Mouse (Mus musculus) megakaryocyte, embryonic 14.5 days (primary cell): ENCODE data around the gene Irs2. TPM values are rescaled to one million over a fixed set of nuclear protein-coding genes. Genes with fewer than 3 reads are reported as not detected.

Experiments used
- H3K27me3 ChIP-seq: replicated peaks from 2 replicates; pipeline ENCODE3; 2012; ENCODE audit warnings: inconsistent platforms
- H3K36me3 ChIP-seq: replicated peaks from 2 replicates; pipeline ENCODE3; 2012; ENCODE audit warnings: low read length, inconsistent platforms, mixed read lengths
- H3K4me1 ChIP-seq: 2 replicates; pipeline ENCODE4 v1.6.1; 2012; ENCODE audit warnings: inconsistent platforms
- H3K4me3 ChIP-seq: replicated peaks from 2 replicates; pipeline ENCODE3; 2012; ENCODE audit warnings: moderate library complexity, mild to moderate bottlenecking, inconsistent platforms
- H3K9me3 ChIP-seq: 2 replicates; pipeline ENCODE4 v1.6.1; 2012; ENCODE audit warnings: inconsistent platforms
- FLI1 ChIP-seq: IDR thresholded peaks from 2 replicates; pipeline ENCODE4 v1.6.1; 2012; ENCODE audit warnings: low read length, inconsistent platforms, mixed read lengths
- GATA1 ChIP-seq: IDR thresholded peaks from 3 replicates; pipeline ENCODE4 v1.6.1; 2012; ENCODE audit warnings: mixed read lengths, low read length, inconsistent platforms, borderline replicate concordance
- polyA plus RNA-seq: library from polyadenylated mRNA; stranded (reverse); fragments of >175 nt; gene quantifications from 2 replicates; pipeline ENCODE4 v1.2.3, GENCODE M21; 2012; ENCODE audit warnings: low replicate concordance; ENCODE audit not compliant: insufficient read depth

The Irs2 gene
- polyA plus RNA-seq, 1 experiment, result 77.5 TPM

DNA sequence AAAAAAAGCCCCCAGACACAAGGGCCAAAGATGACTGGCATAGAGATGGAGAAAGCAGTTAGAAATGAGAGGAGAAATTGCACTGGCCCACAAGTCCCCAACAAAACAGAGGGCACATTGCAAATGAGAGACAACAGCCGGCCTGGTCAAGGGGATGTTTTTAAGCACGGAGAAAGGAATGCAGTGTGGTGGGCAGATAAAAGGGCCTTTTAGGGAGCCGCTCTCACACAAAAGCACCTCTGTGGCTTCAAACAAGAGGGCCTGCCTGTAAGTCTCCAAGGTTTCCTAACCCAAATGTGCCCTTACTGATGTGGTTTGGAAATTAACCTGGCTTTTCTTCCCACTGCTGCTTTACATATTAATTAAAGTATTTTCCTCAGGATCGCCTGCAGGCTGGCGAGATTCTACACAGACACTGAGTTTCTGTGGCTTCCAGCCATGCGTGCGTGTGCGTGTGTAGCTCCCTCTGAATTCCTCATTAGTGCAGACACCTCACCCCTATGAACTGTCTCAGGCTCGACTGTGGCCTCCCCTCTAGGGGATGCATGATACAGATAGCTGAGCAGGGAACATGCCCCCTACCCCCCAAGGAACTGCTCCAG lies 35.3 kb downstream of the Irs2 start:
- peaks cover 43% of the 10 kb centered on the region for H3K27me3 ChIP-seq
- TF ChIP-seq GATA1 (no peak), FLI1 (no peak)
- H3K36me3 ChIP-seq, result no peaks in the 10 kb centered on the region
- no peaks in the 10 kb centered on the region for H3K9me3 ChIP-seq
- H3K4me1 ChIP-seq, result peaks cover 44% of the 10 kb centered on the region
- H3K4me3 ChIP-seq, result no peak overlapping the region

DNA sequence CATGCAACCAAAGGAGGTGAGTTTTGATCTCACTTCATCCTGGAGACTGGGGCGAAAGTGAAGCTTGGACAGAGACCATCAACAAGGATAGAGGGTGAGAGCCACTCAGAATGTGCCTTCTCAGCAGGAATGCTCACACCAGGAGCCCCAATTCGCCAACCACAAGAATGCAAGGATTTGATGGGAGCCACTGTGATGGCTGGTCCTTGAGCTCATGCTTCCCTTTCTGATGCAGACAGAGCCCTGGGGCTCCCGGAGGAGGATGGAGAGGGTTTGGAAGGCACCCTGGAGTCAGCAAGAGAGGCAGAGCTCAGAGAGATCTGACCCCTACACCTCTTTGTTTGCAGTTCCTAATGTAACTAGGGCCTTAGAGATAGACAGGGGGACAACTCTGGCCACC lies 36.3 kb downstream of the Irs2 start:
- TF ChIP-seq GATA1 (no peak), FLI1 (no peak)
- H3K4me1 ChIP-seq, result peaks cover 43% of the 10 kb centered on the region
- H3K27me3 ChIP-seq, result peaks cover 44% of the 10 kb centered on the region
- no peaks in the 10 kb centered on the region for H3K36me3 ChIP-seq
- H3K4me3 ChIP-seq, result no peak overlapping the region
- H3K9me3 ChIP-seq, result no peaks in the 10 kb centered on the region

DNA sequence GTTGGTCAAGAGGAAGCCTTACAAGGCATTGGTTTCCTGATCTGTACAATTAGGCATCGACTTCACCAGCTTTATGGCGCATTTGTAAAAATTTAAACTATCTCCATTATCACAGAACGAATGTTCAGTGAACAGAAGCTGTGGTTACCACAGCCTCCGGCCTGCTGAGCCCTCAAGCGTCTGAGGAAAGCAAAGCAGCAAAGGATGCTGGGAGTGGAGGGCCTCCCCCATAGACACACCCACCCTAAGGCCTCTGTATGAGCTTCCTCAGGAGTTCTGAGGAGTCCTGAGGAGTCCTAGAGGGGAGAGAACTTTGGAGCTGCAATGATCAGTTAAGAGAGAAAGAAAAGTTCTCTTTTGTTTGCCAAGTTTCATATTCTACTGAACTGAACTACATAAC lies 36.7 kb downstream of the Irs2 start:
- Histone ChIP-seq H3K4me3 (no peak overlapping the region), H3K9me3 (no peaks in the 10 kb centered on the region), H3K36me3 (no peaks in the 10 kb centered on the region), H3K27me3 (peaks cover 46% of the 10 kb centered on the region), H3K4me1 (peaks cover 44% of the 10 kb centered on the region)
- TF ChIP-seq FLI1 (no peak), GATA1 (no peak)

DNA sequence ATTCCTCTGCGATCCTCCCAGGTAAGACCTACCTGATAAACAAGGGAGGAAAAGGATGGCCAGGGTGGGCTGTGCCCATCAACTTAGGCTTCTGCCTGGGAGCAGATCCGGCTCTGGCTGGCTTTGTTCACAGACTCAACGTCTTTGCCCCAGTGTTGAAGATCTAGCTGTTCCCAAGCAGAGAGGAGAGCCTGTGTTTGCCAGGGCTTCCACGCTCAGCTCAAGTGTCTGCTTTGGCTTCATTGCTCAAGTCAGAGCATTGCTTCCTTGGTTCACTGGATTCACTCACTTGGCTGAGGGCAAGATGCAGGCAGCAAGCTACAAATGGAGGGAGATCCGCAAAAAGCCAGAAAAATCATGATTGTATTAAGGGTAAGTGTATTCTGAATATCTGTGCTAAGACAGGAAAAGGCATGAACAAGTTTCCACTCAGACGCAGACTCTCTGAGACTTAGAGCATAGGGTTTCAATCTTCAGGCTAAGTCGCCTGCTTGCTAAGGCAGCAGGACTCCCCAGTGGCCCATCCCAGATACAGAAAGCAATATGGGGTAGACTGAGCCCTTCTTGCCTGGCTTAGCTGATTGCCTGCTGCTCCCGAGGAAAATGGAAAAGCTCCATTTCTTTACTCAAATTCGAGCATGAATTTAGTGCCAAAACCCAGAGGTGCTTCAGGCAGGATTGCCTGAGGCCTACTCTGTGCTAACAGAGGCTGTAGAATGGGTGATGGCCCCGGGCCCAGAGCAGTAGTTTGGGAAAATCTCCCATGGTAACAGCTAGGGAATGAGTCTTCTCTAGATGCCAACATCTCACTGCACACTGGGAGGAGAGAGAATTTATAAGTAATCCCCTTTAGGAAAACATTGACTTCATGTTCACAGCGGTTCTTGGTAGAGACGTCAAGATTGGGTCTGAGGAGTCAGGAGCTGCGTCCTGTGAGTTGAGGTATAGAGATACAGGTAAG lies 37.5 kb downstream of the Irs2 start:
- H3K36me3 ChIP-seq, result no peaks in the 10 kb centered on the region
- peaks cover 45% of the 10 kb centered on the region for H3K27me3 ChIP-seq
- H3K9me3 ChIP-seq, result no peaks in the 10 kb centered on the region
- TF ChIP-seq GATA1 (no peak), FLI1 (no peak)
- no peak overlapping the region for H3K4me3 ChIP-seq
- H3K4me1 ChIP-seq, result peaks cover 48% of the 10 kb centered on the region

DNA sequence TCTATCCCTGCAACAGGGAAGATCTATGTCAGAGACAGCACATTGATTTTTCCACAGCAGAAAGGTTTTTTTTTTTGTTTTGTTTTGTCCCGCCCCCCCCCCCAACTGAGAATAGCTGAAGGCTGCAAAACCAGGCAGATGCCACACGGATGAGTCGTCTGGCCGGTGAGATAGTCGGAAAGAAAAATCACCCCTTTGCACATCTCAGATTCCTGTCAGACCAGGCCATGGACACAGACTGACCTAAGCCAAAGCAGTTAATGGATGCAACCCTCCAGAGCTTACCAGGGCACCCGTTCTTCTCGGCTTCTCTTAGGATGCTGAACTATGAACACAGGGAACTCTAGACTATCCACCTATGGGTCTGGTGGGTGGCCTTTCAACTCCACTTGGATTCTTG lies 39.6 kb downstream of the Irs2 start:
- no peak for TF ChIP-seq FLI1
- TF ChIP-seq GATA1, result no peak
- Histone ChIP-seq H3K36me3 (no peaks in the 10 kb centered on the region), H3K9me3 (no peaks in the 10 kb centered on the region), H3K4me1 (peaks cover 58% of the 10 kb centered on the region), H3K4me3 (no peak overlapping the region), H3K27me3 (peaks cover 55% of the 10 kb centered on the region)

GRCm38 (mm10) chr8:10965401-10966117 lies 42.7 kb downstream of the Irs2 start:
- Histone ChIP-seq H3K4me3 (no peak overlapping the region), H3K27me3 (peaks cover 66% of the 10 kb centered on the region), H3K9me3 (no peaks in the 10 kb centered on the region), H3K36me3 (no peaks in the 10 kb centered on the region), H3K4me1 (peaks cover 48% of the 10 kb centered on the region)
- TF ChIP-seq FLI1 (no peak), GATA1 (no peak)

GRCm38 (mm10) chr8:10964511-10965099 lies 43.7 kb downstream of the Irs2 start:
- Histone ChIP-seq H3K36me3 (no peaks in the 10 kb centered on the region), H3K4me1 (peaks cover 49% of the 10 kb centered on the region), H3K27me3 (peaks cover 71% of the 10 kb centered on the region), H3K4me3 (no peak overlapping the region), H3K9me3 (no peaks in the 10 kb centered on the region)
- TF ChIP-seq GATA1 (no peak), FLI1 (no peak)

DNA sequence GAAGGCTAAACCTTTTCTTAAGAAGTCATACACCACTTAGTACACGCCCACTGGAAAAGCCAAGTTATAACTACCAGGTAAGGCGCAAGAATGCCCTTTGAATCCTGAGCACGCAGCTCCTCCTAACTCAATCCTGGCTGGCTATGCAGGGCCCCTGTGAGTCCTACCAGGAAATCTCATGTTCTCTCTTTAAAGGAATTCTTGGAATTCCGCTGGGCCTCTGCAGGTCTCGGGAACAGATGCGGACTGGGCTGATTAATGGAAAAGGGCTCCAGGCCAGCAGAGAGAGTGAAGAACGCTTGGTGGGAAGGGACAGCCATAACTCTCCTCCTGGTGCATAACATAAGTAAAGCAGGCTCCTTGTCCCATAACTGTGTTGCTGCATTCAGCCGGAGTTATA lies 46.3 kb downstream of the Irs2 start:
- Histone ChIP-seq H3K4me3 (no peak overlapping the region), H3K36me3 (no peaks in the 10 kb centered on the region), H3K27me3 (peaks cover 88% of the 10 kb centered on the region), H3K4me1 (peaks cover 40% of the 10 kb centered on the region), H3K9me3 (no peaks in the 10 kb centered on the region)
- TF ChIP-seq GATA1 (no peak), FLI1 (no peak)

GRCm38 (mm10) chr8:10960277-10960819 lies 47.9 kb downstream of the Irs2 start:
- Histone ChIP-seq H3K27me3 (peaks cover 92% of the 10 kb centered on the region), H3K4me1 (peaks cover 23% of the 10 kb centered on the region), H3K4me3 (peak overlapping the region; percentile 33), H3K9me3 (no peaks in the 10 kb centered on the region), H3K36me3 (no peaks in the 10 kb centered on the region)
- TF ChIP-seq GATA1 (no peak), FLI1 (no peak)
